In genomic region chr2:33316516-33316915, GRCm38 (mm10) we compare ENCODE assay signal across 8 mouse cellular contexts. TPM values are rescaled to one million over a fixed set of nuclear protein-coding genes. Genes with fewer than 3 reads are reported as not detected.
DNase-seq lines count a peak whose midpoint lies in the region; ATAC-seq and TF ChIP-seq lines count a peak whose summit lies in the region.

No protein-coding gene starts in this region.

- H3K4me3 ChIP-seq in bone marrow, adult 2 months (replicated peaks; ENCODE audit: control insufficient read depth, low read depth, low read length), result no peak overlapping the region
- no peak overlapping the region for H3K4me3 ChIP-seq in embryonic fibroblast, embryonic 13.5 days (ENCODE audit: insufficient read depth, low read length)
- no peak overlapping the region for H3K4me3 ChIP-seq in heart, embryonic 11.5 days (ENCODE audit: low read depth, low read length)
- no peak overlapping the region for H3K4me3 ChIP-seq in kidney, embryonic 14.5 days (ENCODE audit: low read length)
- no peak overlapping the region for H3K4me3 ChIP-seq in liver, embryonic 11.5 days (ENCODE audit: low read depth, low read length)
- H3K4me3 ChIP-seq in neural tube, embryonic 11.5 days (ENCODE audit: low read depth, low read length), result no peak overlapping the region
- no peak overlapping the region for H3K4me3 ChIP-seq in stomach, embryonic 16.5 days (replicated peaks; ENCODE audit: low read length)

- no peaks in the 10 kb centered on the region for H3K4me1 ChIP-seq in bone marrow, adult 2 months (ENCODE audit: control insufficient read depth, insufficient read depth, low read length)
- peaks cover 12% of the 10 kb centered on the region for H3K4me1 ChIP-seq in embryonic fibroblast, embryonic 13.5 days (ENCODE audit: control insufficient read depth, insufficient read depth, low read length)
- peaks cover 31% of the 10 kb centered on the region for H3K4me1 ChIP-seq in heart, embryonic 11.5 days (ENCODE audit: control insufficient read depth, insufficient read depth, low read length)
- H3K4me1 ChIP-seq in kidney, embryonic 14.5 days (ENCODE audit: control insufficient read depth, insufficient read depth, low read length), result no peaks in the 10 kb centered on the region
- H3K4me1 ChIP-seq in liver, embryonic 11.5 days (replicated peaks; ENCODE audit: control insufficient read depth, insufficient read depth, low read length), result peaks cover 3% of the 10 kb centered on the region; the same call in 1 of the 2 replicates
- H3K4me1 ChIP-seq in neural tube, embryonic 11.5 days (ENCODE audit: control insufficient read depth, insufficient read depth, low read length), result no peaks in the 10 kb centered on the region
- H3K4me1 ChIP-seq in stomach, embryonic 16.5 days (ENCODE audit: control insufficient read depth, insufficient read depth, low read length), result peaks cover 21% of the 10 kb centered on the region

- H3K36me3 ChIP-seq in heart, embryonic 11.5 days (ENCODE audit: control insufficient read depth, insufficient read depth, low read length), result no peaks in the 10 kb centered on the region
- no peaks in the 10 kb centered on the region for H3K36me3 ChIP-seq in kidney, embryonic 14.5 days (ENCODE audit: control insufficient read depth, insufficient read depth, low read length)
- H3K36me3 ChIP-seq in liver, embryonic 11.5 days (ENCODE audit: control insufficient read depth, insufficient read depth, low read length), result no peaks in the 10 kb centered on the region
- no peaks in the 10 kb centered on the region for H3K36me3 ChIP-seq in neural tube, embryonic 11.5 days (ENCODE audit: control insufficient read depth, insufficient read depth, low read length)
- no peaks in the 10 kb centered on the region for H3K36me3 ChIP-seq in stomach, embryonic 16.5 days (ENCODE audit: control insufficient read depth, insufficient read depth, low read length)

- peak; percentile 56; the same call in 1 of the 2 replicates for TF ChIP-seq CTCF in bone marrow, adult 2 months (IDR thresholded peaks at IDR 0.05; ENCODE audit: control insufficient read depth, insufficient read depth, low read length)
- peak; percentile 58; the same call in 1 of the 2 replicates for TF ChIP-seq CTCF in embryonic fibroblast, embryonic 13.5 days (IDR thresholded peaks at IDR 0.05; ENCODE audit: borderline replicate concordance, insufficient read depth, low read length)

- WGBS in bone marrow, adult 2 months, result 60% methylated on average over 7 of the region's 7 CpGs
- WGBS in heart, embryonic 11.5 days (ENCODE audit: insufficient replicate concordance), result 26% methylated on average over 7 of the region's 7 CpGs
- 38% methylated on average over 7 of the region's 7 CpGs for WGBS in kidney, embryonic 14.5 days
- 45% methylated on average over 7 of the region's 7 CpGs for WGBS in liver, embryonic 11.5 days
- WGBS in neural tube, embryonic 11.5 days, result 22% methylated on average over 7 of the region's 7 CpGs
- WGBS in stomach, embryonic 16.5 days, result 23% methylated on average over 7 of the region's 7 CpGs

- no peak overlapping the region for H3K27ac ChIP-seq in bone marrow, adult 2 months (ENCODE audit: control insufficient read depth, insufficient read depth, low read depth, low read length, poor library complexity)
- H3K27ac ChIP-seq in embryonic fibroblast, embryonic 13.5 days (ENCODE audit: insufficient read depth, low read length), result no peak overlapping the region
- H3K27ac ChIP-seq in heart, embryonic 11.5 days (ENCODE audit: low read depth, low read length), result no peak overlapping the region
- H3K27ac ChIP-seq in kidney, embryonic 14.5 days (ENCODE audit: low read depth, low read length), result no peak overlapping the region
- H3K27ac ChIP-seq in liver, embryonic 11.5 days (ENCODE audit: low read depth, low read length), result no peak overlapping the region
- no peak overlapping the region for H3K27ac ChIP-seq in neural tube, embryonic 11.5 days (ENCODE audit: low read depth, low read length)
- peak overlapping the region; percentile 82 for H3K27ac ChIP-seq in stomach, embryonic 16.5 days (ENCODE audit: low read length)

- DNase-seq in 3T3-L1 (ENCODE audit: low read depth, low spot score), result peak; percentile 90
- DNase-seq in liver, embryonic 11.5 days (ENCODE audit: low spot score), result no peak
- peak; percentile 82 for DNase-seq in neural tube, embryonic 11.5 days (ENCODE audit: low spot score)

- TF ChIP-seq POLR2A in bone marrow, adult 2 months (IDR thresholded peaks at IDR 0.05; ENCODE audit: borderline replicate concordance, control insufficient read depth, low read depth, low read length), result no peak
- TF ChIP-seq POLR2A in embryonic fibroblast, embryonic 13.5 days (IDR thresholded peaks at IDR 0.05; ENCODE audit: low read depth, low read length), result no peak

- no peaks in the 10 kb centered on the region for H3K9me3 ChIP-seq in heart, embryonic 11.5 days (replicated peaks; ENCODE audit: control insufficient read depth, low read length)
- no peaks in the 10 kb centered on the region for H3K9me3 ChIP-seq in kidney, embryonic 14.5 days (ENCODE audit: control insufficient read depth, low read length)
- no peaks in the 10 kb centered on the region for H3K9me3 ChIP-seq in liver, embryonic 11.5 days (ENCODE audit: control insufficient read depth, low read length)
- H3K9me3 ChIP-seq in neural tube, embryonic 11.5 days (ENCODE audit: control insufficient read depth, low read length), result no peaks in the 10 kb centered on the region
- H3K9me3 ChIP-seq in stomach, embryonic 16.5 days (replicated peaks; ENCODE audit: control insufficient read depth, low read length), result no peaks in the 10 kb centered on the region

- peak; percentile 58; the same call in 1 of the 2 replicates for ATAC-seq in heart, embryonic 11.5 days (replicated peaks; ENCODE audit: insufficient number of reproducible peaks, low FRiP score, low TSS enrichment)
- ATAC-seq in kidney, embryonic 14.5 days (ENCODE audit: low FRiP score, low TSS enrichment), result peak; percentile 89
- ATAC-seq in liver, embryonic 11.5 days (replicated peaks; ENCODE audit: low FRiP score), result 0 out of 2 replicates have a peak, but pooled peaks have one; percentile 43
- ATAC-seq in neural tube, embryonic 11.5 days (ENCODE audit: insufficient read depth, low FRiP score, low TSS enrichment), result peak; percentile 67
- peak; percentile 87 for ATAC-seq in stomach, embryonic 16.5 days (ENCODE audit: insufficient read depth, low FRiP score)

- H3K27me3 ChIP-seq in heart, embryonic 11.5 days (ENCODE audit: control insufficient read depth, insufficient read depth, low read length), result no peaks in the 10 kb centered on the region
- H3K27me3 ChIP-seq in kidney, embryonic 14.5 days (ENCODE audit: control insufficient read depth, insufficient read depth, low read length), result no peaks in the 10 kb centered on the region
- H3K27me3 ChIP-seq in liver, embryonic 11.5 days (replicated peaks; ENCODE audit: control insufficient read depth, insufficient read depth, low read length), result no peaks in the 10 kb centered on the region
- H3K27me3 ChIP-seq in neural tube, embryonic 11.5 days (ENCODE audit: control insufficient read depth, insufficient read depth, low read length), result no peaks in the 10 kb centered on the region
- H3K27me3 ChIP-seq in stomach, embryonic 16.5 days (ENCODE audit: control insufficient read depth, insufficient read depth, low read length), result no peaks in the 10 kb centered on the region

- H3K9ac ChIP-seq in heart, embryonic 11.5 days (ENCODE audit: low read depth, low read length), result no peak overlapping the region
- no peak overlapping the region for H3K9ac ChIP-seq in kidney, embryonic 14.5 days (ENCODE audit: low read depth, low read length)
- H3K9ac ChIP-seq in liver, embryonic 11.5 days (ENCODE audit: low read depth, low read length), result no peak overlapping the region
- H3K9ac ChIP-seq in neural tube, embryonic 11.5 days (ENCODE audit: low read length), result no peak overlapping the region
- H3K9ac ChIP-seq in stomach, embryonic 16.5 days (ENCODE audit: low read length), result peak overlapping the region; percentile 16; the same call in 1 of the 2 replicates

- H3K4me2 ChIP-seq in heart, embryonic 11.5 days, result no peak overlapping the region
- no peak overlapping the region for H3K4me2 ChIP-seq in kidney, embryonic 14.5 days (replicated peaks; ENCODE audit: low read depth, low read length)
- H3K4me2 ChIP-seq in liver, embryonic 11.5 days, result no peak overlapping the region
- no peak overlapping the region for H3K4me2 ChIP-seq in neural tube, embryonic 11.5 days (ENCODE audit: low read depth)
- H3K4me2 ChIP-seq in stomach, embryonic 16.5 days (ENCODE audit: low read depth, low read length), result no peak overlapping the region

RNA-seq across cellular contexts. Expression of gene Ralgps1, which starts 54.8 kb away (rescaled TPM):
- 1.7 and 4.6 TPM in 2 replicates for polyA plus RNA-seq in bone marrow, adult 2 months (2011; ENCODE audit: insufficient read depth, insufficient read length, low replicate concordance, missing spikeins)
- polyA plus RNA-seq in embryonic fibroblast, embryonic 13.5 days (2011; ENCODE audit: insufficient read length, low read depth, missing spikeins), result 4.0 and 4.1 TPM in 2 replicates
- 6.5 and 6.6 TPM in 2 replicates for polyA plus RNA-seq in heart, embryonic 11.5 days (2014; fragmentation: Nextera tagmentation; extraction: Ambion mirVana)
- polyA plus RNA-seq in kidney, embryonic 14.5 days (2014; fragmentation: Nextera tagmentation; extraction: Ambion mirVana), result 4.8 and 7.9 TPM in 2 replicates
- 2.7 and 3.0 TPM in 2 replicates for polyA plus RNA-seq in liver, embryonic 11.5 days (2014; fragmentation: Nextera tagmentation; extraction: Ambion mirVana)
- polyA plus RNA-seq in neural tube, embryonic 11.5 days (2014; fragmentation: Nextera tagmentation; extraction: Ambion mirVana), result 14.6 and 16.9 TPM in 2 replicates
- 7.9 and 8.0 TPM in 2 replicates for polyA plus RNA-seq in stomach, embryonic 16.5 days (2015; fragmentation: Nextera tagmentation; extraction: Ambion mirVana)
